Comparison of ENCODE assay signal across 25 mouse cellular contexts in the genomic region with DNA sequence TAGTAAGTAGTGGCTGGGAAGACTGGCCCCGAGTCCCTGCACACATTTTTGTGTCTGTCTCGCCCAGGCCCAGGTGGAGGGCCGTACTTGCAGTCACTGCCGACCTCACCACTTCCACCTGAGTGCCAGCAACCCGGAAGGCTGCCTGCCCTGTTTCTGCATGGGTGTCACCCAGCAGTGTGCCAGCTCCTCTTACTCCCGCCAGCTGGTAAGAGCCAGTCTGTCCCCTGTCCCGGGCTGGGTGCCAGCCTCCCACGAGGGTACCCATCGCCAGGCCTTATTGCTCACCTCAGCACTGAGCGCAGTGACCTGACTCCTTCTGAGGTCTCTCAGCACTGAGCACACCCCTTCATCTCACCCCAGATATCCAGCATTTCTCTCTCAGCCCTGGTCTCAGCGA. TPM values are rescaled to one million over a fixed set of nuclear protein-coding genes. Genes with fewer than 3 reads are reported as not detected.
DNase-seq lines count a peak whose midpoint lies in the region; ATAC-seq and TF ChIP-seq lines count a peak whose summit lies in the region.
"Had no signal": no experiment of that assay in that cellular context is flagged by ENCODE, and none has a peak within 500 bp of the region (broad histone marks: within the 10 kb centered on the region; RNA-seq: fewer than 3 reads in every experiment).

No protein-coding gene starts in this region.

- DNase-seq in heart, adult 18-20 months, result peak; percentile 52 to 66
- no peak for DNase-seq in heart, postnatal 36 days
- DNase-seq in lung, postnatal 0 days (ENCODE audit: low spot score), result no peak
- no peak for DNase-seq in lung, postnatal 25 days (ENCODE audit: low spot score)
- peak; percentile 86 for DNase-seq in cerebellum, adult 9-11 months
- no peak for DNase-seq in embryo, embryonic 11 days
- DNase-seq: kidney, adult 18-20 months; kidney, postnatal 14 days; right cerebral cortex, postnatal 25 days had no signal

- ATAC-seq in lung, postnatal 0 days, result peak; percentile 22; the same call in 1 of the 2 replicates
- ATAC-seq in kidney, embryonic 16.5 days (ENCODE audit: low FRiP score, low TSS enrichment), result no peak
- ATAC-seq: forebrain, embryonic 14.5 days had no signal

- H3K9ac ChIP-seq in lung, postnatal 0 days (replicated peaks; ENCODE audit: low read depth), result no peak overlapping the region
- no peak overlapping the region for H3K9ac ChIP-seq in kidney, embryonic 16.5 days (replicated peaks; ENCODE audit: low read length)
- H3K9ac ChIP-seq: heart, embryonic 15.5 days; limb, embryonic 13.5 days; liver, embryonic 15.5 days; midbrain, embryonic 12.5 days had no signal

- H3K9me3 ChIP-seq in lung, postnatal 0 days (ENCODE audit: low read length), result no peaks in the 10 kb centered on the region
- no peaks in the 10 kb centered on the region for H3K9me3 ChIP-seq in kidney, embryonic 16.5 days (ENCODE audit: low read length)
- H3K9me3 ChIP-seq: embryonic facial prominence, embryonic 10.5 days; heart, embryonic 15.5 days; limb, embryonic 13.5 days; liver, embryonic 15.5 days; midbrain, embryonic 12.5 days had no signal

- H3K27me3 ChIP-seq in lung, postnatal 0 days (replicated peaks; ENCODE audit: insufficient read depth, low read length), result no peaks in the 10 kb centered on the region
- no peaks in the 10 kb centered on the region for H3K27me3 ChIP-seq in testis, adult 2 months (ENCODE audit: control insufficient read depth, insufficient read depth, low read length)
- no peaks in the 10 kb centered on the region for H3K27me3 ChIP-seq in kidney, embryonic 16.5 days (ENCODE audit: insufficient read depth, low read length)
- H3K27me3 ChIP-seq: heart, embryonic 15.5 days; limb, embryonic 13.5 days; liver, embryonic 15.5 days; midbrain, embryonic 12.5 days had no signal

- TF ChIP-seq EP300 in lung, postnatal 0 days (IDR thresholded peaks at IDR 0.05), result no peak

- H3K4me2 ChIP-seq in lung, postnatal 0 days (replicated peaks; ENCODE audit: low read depth, low read length), result no peak overlapping the region
- H3K4me2 ChIP-seq in kidney, embryonic 16.5 days (replicated peaks; ENCODE audit: low read depth, low read length), result no peak overlapping the region
- H3K4me2 ChIP-seq: heart, embryonic 15.5 days; limb, embryonic 13.5 days; liver, embryonic 15.5 days; midbrain, embryonic 12.5 days had no signal

- TF ChIP-seq CTCF in lung, postnatal 0 days (IDR thresholded peaks at IDR 0.05), result no peak
- TF ChIP-seq CTCF in testis, adult 2 months (IDR thresholded peaks at IDR 0.05; ENCODE audit: control insufficient read depth, insufficient read depth, insufficient replicate concordance, low read depth, low read length), result no peak

- H3K4me1 ChIP-seq in lung, postnatal 0 days (ENCODE audit: insufficient read depth, low read depth, low read length), result no peaks in the 10 kb centered on the region
- no peaks in the 10 kb centered on the region for H3K4me1 ChIP-seq in testis, adult 2 months (ENCODE audit: control insufficient read depth, insufficient read depth, low read length)
- no peaks in the 10 kb centered on the region for H3K4me1 ChIP-seq in kidney, embryonic 16.5 days (ENCODE audit: insufficient read depth, low read length)
- H3K4me1 ChIP-seq: embryonic facial prominence, embryonic 10.5 days; heart, embryonic 15.5 days; limb, embryonic 13.5 days; liver, embryonic 15.5 days; midbrain, embryonic 12.5 days had no signal

- H3K4me3 ChIP-seq in lung, postnatal 0 days (ENCODE audit: low read depth, low read length), result no peak overlapping the region
- H3K4me3 ChIP-seq in testis, adult 2 months (ENCODE audit: control insufficient read depth, low read depth, low read length), result peak overlapping the region; percentile 10; the same call in 1 of the 2 replicates
- no peak overlapping the region for H3K4me3 ChIP-seq in kidney, embryonic 16.5 days (ENCODE audit: low read length)
- H3K4me3 ChIP-seq: embryonic facial prominence, embryonic 10.5 days; heart, embryonic 15.5 days; left cerebral cortex, adult 2 months; limb, embryonic 13.5 days; liver, embryonic 15.5 days; midbrain, embryonic 12.5 days had no signal

- intact Hi-C loops in heart, postnatal 36 days (cut with DNase I), result no loop called here

- WGBS in lung, postnatal 0 days, result 73% methylated on average over 11 of the region's 11 CpGs
- 94% methylated on average over 9 of the region's 11 CpGs for WGBS in kidney, embryonic 16.5 days

- no peak overlapping the region for H3K27ac ChIP-seq in lung, postnatal 0 days (ENCODE audit: low read length)
- no peak overlapping the region for H3K27ac ChIP-seq in testis, adult 2 months (ENCODE audit: control insufficient read depth, insufficient read depth, low read depth, low read length)
- no peak overlapping the region for H3K27ac ChIP-seq in kidney, embryonic 16.5 days (ENCODE audit: low read length)
- H3K27ac ChIP-seq: embryonic facial prominence, embryonic 10.5 days; heart, embryonic 15.5 days; left cerebral cortex, adult 2 months; limb, embryonic 13.5 days; liver, embryonic 15.5 days; macrophage; midbrain, embryonic 12.5 days; stomach, postnatal 0 days had no signal

- peaks cover 21% of the 10 kb centered on the region for H3K36me3 ChIP-seq in lung, postnatal 0 days (ENCODE audit: insufficient read depth, low read length)
- no peaks in the 10 kb centered on the region for H3K36me3 ChIP-seq in testis, adult 2 months (ENCODE audit: control insufficient read depth, insufficient read depth, low read length)
- peaks cover 88% of the 10 kb centered on the region for H3K36me3 ChIP-seq in kidney, embryonic 16.5 days (ENCODE audit: insufficient read depth, low read length)

- TF ChIP-seq POLR2A in testis, adult 2 months (IDR thresholded peaks at IDR 0.05; ENCODE audit: control insufficient read depth, low read depth, low read length), result no peak

RNA-seq across cellular contexts. Expression of a gene that starts 52.4 kb away (rescaled TPM):
- not detected for total RNA-seq in heart, adult 18-20 months (2021)
- total RNA-seq in heart, postnatal 36 days (2021), result not detected
- 0.54 TPM in 1 of 2 replicates, not detected in the other for polyA plus RNA-seq in lung, postnatal 0 days (2015; fragmentation: Nextera tagmentation; extraction: Ambion mirVana)
- 0.86 TPM in 1 of 2 replicates, not detected in the other for polyA plus RNA-seq in testis, adult 2 months (2012; rRNA removed)
- polyA plus RNA-seq in kidney, embryonic 16.5 days (2015; fragmentation: Nextera tagmentation; extraction: Ambion mirVana), result not detected in 2 replicates
- total RNA-seq: adrenal gland, postnatal 4 days; ES-E14; layer of hippocampus, adult 8-10 months; left cerebral cortex, adult 2 months had no signal
- polyA plus RNA-seq: embryonic facial prominence, embryonic 10.5 days; forebrain, embryonic 14.5 days; limb, embryonic 13.5 days; liver, embryonic 15.5 days; macrophage; midbrain, embryonic 12.5 days; neural tube, embryonic 14.5 days; stomach, postnatal 0 days; urinary bladder, adult 2 months had no signal

RNA-seq across cellular contexts. Expression of a gene that starts 53.4 kb away (rescaled TPM):
- total RNA-seq in heart, adult 18-20 months (2021), result 100 to 1,000 TPM; 153 to 170 TPM
- 100 to 1,000 TPM; 240 to 255 TPM for total RNA-seq in heart, postnatal 36 days (2021)
- polyA plus RNA-seq in lung, postnatal 0 days (2015; fragmentation: Nextera tagmentation; extraction: Ambion mirVana), result 20.2 and 25.3 TPM in 2 replicates
- polyA plus RNA-seq in testis, adult 2 months (2012; rRNA removed), result 6.0 and 7.4 TPM in 2 replicates
- 39.6 and 41.7 TPM in 2 replicates for polyA plus RNA-seq in kidney, embryonic 16.5 days (2015; fragmentation: Nextera tagmentation; extraction: Ambion mirVana)

Comparison
In these comparisons a context has a peak if more than half of its experiments do, and no peak if none do; other contexts are left out.
1. DNase-seq: peak in heart, adult 18-20 months (2 of 2) and cerebellum, adult 9-11 months (single experiment); none in heart, postnatal 36 days (0 of 2), lung, postnatal 0 days (single experiment), lung, postnatal 25 days (single experiment) and embryo, embryonic 11 days (single experiment).